Mouse (Mus musculus) adrenal gland, postnatal 14 days (tissue): Measurements from ENCODE around the gene Rps18. TPM values are rescaled to one million over a fixed set of nuclear protein-coding genes. Genes with fewer than 3 reads are reported as not detected.

Source experiments
- DNase-seq: peaks from one replicate; pipeline ENCODE4 v3.0.0; 2021; ENCODE audit warnings: mixed read lengths
- total RNA-seq: library from RNA; stranded (reverse); gene quantifications from 2 replicates; pipeline ENCODE4 v1.2.3, GENCODE M21; 2021

Gene Rps18
- total RNA-seq, 1 experiment from 2014 or later: 760 TPM

DNA sequence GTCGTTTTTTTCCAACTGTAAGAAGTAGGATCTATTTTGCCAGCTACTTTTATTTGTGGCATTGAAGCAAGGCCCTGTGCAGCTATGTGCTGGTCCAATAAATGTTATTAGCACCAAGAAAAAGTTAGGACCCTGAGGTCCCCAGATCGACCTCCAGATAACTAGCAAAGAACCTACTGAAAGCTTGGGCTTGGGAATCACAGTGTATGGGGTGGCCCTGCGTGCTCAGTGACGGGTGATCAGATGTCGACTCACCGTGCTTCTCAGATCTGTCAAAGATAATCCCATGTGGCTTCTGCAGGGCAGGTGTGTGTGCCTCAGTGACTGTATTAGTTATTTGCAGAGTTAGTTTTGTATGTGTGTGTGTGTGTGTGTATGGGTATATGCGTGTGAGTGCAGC is 34.4 kb downstream of the Rps18 start:
- DNase-seq: no peak

DNA sequence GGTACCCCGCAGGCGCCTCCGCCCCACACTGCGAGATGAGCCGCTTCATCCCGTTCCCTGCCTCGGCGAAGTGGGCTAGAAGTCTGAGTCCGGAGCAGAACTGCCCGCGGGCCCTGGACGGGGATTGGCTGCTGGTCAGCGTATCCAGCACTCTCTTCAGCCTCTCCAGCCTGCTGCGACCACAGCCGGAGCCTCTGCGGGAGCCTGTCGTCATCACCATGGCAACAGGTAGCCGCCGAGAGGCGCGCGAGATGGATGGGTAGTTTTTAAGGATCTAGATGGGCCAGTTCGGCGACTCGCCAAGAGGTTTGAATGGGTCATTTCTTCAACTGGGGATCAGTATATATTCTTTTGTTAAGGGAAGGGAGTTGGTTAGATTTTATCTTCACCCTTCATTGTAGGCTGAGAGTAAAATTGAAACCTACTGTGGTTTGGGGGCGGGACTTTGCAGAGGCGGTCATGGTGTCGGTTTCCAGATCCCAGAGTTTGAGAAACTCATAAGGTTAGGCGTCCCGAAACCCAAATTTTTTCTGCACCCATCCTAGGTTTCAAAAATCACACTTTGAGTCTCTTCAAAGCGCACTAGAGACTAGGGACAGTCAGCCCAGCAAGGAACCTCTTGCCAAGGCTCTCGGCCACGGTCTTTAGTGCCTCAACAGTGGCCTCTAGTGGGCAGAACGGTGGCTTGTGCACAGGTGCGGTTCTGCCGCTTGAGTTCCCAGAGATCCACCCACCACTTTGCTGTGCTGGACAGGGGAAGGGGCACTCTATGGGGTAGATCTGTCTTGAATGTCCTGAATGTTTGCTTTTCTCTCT is 35.3 kb downstream of the Rps18 start:
- DNase-seq: peak; percentile 90

- peak; percentile 93 for DNase-seq
Observed at GRCm38 (mm10) chr17:33919351-33920281, 36.2 kb downstream of the Rps18 start.

GRCm38 (mm10) chr17:33918293-33919203 is 37.3 kb downstream of the Rps18 start:
- peak; percentile 40 for DNase-seq

DNA sequence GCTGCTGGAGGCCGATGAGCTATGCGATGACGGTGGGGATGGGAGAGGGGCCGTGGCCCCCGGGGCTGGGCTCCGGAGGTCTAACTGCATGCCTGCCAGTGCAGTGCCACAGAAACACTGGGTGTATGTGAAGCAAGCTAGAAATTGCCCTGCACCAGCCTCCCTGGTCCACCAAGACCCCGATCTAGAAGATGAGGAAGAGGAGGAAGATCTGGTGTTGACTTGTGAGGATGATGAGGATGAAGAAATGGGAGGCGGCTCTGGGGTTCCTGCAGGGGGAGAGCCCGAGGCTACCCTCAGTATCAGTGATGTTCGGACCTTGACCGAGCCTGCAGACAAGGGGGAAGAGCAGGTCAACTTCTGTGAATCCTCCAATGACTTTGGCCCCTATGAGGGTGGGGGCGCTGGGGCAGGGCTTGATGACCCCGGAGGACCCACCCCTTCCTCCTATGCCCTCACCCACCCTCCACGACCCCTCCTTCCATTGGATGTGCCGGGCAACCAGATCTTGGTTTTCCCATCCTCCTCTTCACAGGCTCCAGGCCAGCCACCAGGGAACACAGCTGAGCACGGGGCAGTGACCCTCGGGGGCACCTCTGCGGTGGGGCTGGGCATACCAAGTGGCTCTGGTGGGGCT is 38.0 kb downstream of the Rps18 start:
- no peak for DNase-seq

DNA sequence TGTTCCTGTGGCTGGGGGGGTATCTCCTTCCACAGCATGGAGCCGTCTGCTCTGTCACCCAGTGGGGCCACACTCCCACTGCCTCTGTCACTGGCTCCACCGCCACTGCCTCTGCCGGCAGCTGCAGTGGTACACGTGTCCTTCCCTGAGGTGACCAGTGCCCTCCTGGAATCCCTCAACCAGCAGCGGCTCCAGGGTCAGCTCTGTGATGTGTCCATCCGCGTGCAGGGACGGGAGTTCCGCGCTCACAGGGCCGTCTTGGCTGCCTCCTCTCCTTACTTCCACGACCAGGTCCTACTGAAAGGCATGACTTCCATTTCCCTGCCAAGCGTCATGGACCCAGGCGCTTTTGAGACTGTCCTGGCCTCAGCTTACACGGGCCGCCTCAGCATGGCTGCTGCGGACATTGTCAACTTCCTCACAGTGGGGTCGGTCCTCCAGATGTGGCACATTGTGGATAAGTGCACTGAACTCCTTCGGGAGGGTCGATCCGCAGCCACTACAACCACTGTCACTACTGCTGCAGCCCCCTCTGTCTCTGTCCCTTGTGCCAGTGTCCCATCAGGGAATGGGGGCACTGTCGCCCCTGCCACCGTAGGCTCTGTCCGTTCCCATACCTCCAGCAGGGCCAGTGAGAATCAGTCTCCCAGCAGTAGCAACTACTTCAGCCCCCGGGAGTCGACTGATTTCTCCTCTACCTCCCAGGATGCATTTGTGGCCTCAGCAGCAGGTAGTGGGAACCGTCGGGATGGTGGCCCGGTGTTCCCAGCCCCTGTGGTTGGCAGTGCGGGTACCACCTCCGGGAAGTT is 38.8 kb downstream of the Rps18 start:
- DNase-seq: peak; percentile 53

GRCm38 (mm10) chr17:33916294-33916693 is 39.5 kb downstream of the Rps18 start:
- DNase-seq: no peak

- DNase-seq: peak; percentile 98
Observed at GRCm38 (mm10) chr17:33915671-33916250, 40.0 kb downstream of the Rps18 start, which contains the start of the genes Tapbp and Zbtb22. Gene Tapbp (plus strand): TSS chr17:33915899. Gene Zbtb22 (plus strand): TSS chr17:33915904.

- no peak for DNase-seq
Observed at GRCm38 (mm10) chr17:33914969-33915391, 40.8 kb downstream of the Rps18 start.

DNA sequence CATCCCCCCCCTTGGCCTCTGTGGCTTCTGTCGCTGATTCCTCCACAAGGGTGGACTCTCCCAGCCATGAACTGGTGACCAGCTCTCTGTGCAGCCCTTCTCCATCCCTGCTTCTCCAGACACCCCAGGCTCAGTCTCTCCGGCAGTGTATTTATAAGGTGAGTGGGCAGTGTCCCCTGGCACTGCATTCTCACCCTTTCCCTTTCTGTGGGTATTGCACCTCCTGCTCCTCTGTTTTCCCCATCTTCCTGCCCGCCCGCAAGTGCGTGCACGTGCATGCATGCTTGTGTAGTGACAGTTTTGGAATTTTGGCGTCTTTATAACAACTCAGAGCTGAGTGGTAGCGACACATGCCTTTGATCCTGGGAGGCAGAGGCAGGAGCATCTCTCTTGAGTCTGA is 41.9 kb downstream of the Rps18 start:
- DNase-seq: no peak

- no peak for DNase-seq
Observed at GRCm38 (mm10) chr17:33913264-33913663, 42.5 kb downstream of the Rps18 start.

GRCm38 (mm10) chr17:33911813-33912414 is 43.9 kb downstream of the Rps18 start:
- DNase-seq: no peak

GRCm38 (mm10) chr17:33911052-33911812 is 44.6 kb downstream of the Rps18 start:
- no peak for DNase-seq

- no peak for DNase-seq
Observed at GRCm38 (mm10) chr17:33910346-33911051, 45.3 kb downstream of the Rps18 start.

GRCm38 (mm10) chr17:33909869-33910250 is 45.9 kb downstream of the Rps18 start:
- peak; percentile 77 for DNase-seq

DNA sequence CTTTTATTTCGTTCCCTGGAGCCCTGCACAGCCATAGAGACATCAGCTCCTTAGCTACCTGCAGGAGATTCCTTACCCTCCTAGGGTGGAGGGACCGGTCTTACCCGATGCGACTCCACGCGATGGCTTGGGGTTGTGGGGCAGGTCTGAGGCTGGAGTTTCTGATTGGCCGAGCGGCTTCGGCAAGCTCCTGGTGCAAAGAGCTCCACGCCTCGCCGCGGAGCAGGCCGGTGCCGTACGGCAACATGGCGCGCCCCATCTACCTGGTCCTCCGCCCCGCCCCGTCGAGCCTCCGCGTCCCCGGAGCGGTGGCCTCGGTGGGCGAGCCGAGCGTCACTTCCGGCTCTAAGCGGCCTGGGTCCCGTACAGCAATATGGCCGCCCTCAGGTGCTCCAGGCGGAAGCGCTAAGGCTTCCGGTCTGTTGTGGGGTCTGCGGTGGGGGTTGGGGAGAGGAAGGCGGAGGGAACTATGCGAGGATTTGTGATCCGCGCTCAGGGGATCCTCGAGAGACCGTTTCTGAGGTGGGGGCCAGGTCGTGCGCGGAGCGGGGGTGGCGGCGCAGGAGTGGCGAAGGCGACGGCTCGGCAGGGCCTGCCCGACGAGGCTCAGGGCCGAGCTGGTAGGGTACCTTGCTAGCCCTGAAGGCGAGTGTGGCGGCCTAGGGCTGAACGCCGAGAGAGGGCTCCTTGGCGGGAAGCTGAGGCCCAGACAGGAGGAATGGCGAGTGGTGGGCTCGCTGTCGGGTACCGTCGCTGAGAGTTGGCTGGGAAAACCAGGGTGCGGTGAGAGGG is 46.5 kb downstream of the Rps18 start, which contains the start of gene Daxx:
Gene Daxx, plus strand, starts transcription at position 338 of the 792 bp plus-strand sequence.
- DNase-seq: peak; percentile 100
